Mouse (Mus musculus) ES-E14 (cell line): Measurements from ENCODE around the gene Car10.
A peak's percentile ranks its signal among the peaks of the same experiment; 100 is the strongest.

Experiments
- CHD2 ChIP-seq: IDR thresholded peaks from 2 replicates; pipeline ENCODE4 v1.6.1; 2014; ENCODE audit warnings: mild to moderate bottlenecking, low read depth, low read length, inconsistent platforms
- HCFC1 ChIP-seq: IDR thresholded peaks from 2 replicates; pipeline ENCODE4 v1.6.1; 2012; ENCODE audit warnings: low read length, inconsistent platforms, borderline replicate concordance; ENCODE audit not compliant: insufficient read depth
- MAFK ChIP-seq: IDR thresholded peaks from 2 replicates; pipeline ENCODE4 v1.6.1; 2014; ENCODE audit warnings: mild to moderate bottlenecking, low read depth, low read length, inconsistent platforms; ENCODE audit not compliant: insufficient read depth
- ZC3H11A ChIP-seq: IDR thresholded peaks from 2 replicates; pipeline ENCODE4 v1.6.1; 2012; ENCODE audit warnings: low read depth, mild to moderate bottlenecking, inconsistent platforms, low read length, borderline replicate concordance
- ZNF384 ChIP-seq: IDR thresholded peaks from 2 replicates; pipeline ENCODE4 v1.6.1; 2012; ENCODE audit warnings: low read depth, low read length, inconsistent platforms

- TF ChIP-seq HCFC1 (no peak), ZNF384 (no peak), ZC3H11A (peak; percentile 54; the same call in 1 of the 2 replicates), CHD2 (no peak), MAFK (no peak)
Measured at GRCm38 (mm10) chr11:93471573-93472179, 373.8 kb downstream of the Car10 start.
